Mouse (Mus musculus) midbrain, embryonic 14.5 days (tissue): ENCODE measurements around the gene Fosl2. TPM values are rescaled to one million over a fixed set of nuclear protein-coding genes. Genes with fewer than 3 reads are reported as not detected.

Source experiments
- ATAC-seq: fragments of 200-750 bp; cut with Nextera tagmentation; 2 replicates; pipeline ENCODE4 v1.8.0; 2017; ENCODE audit warnings: moderate number of reproducible peaks, moderate library complexity; ENCODE audit not compliant: low FRiP score, low TSS enrichment
- DNase-seq: peaks from one replicate; pipeline ENCODE4 v3.0.0-alpha.2; 2015
- H3K27ac ChIP-seq: fragments of 300-500 bp; sonication (generic); replicated peaks from 2 replicates; pipeline ENCODE4 v1.5.1; 2014; ENCODE audit warnings: mild to moderate bottlenecking, low read depth, low read length, moderate library complexity
- H3K27me3 ChIP-seq: fragments of 300-500 bp; sonication (generic); 2 replicates; pipeline ENCODE4 v1.6.1; 2014; ENCODE audit warnings: low read length, control low read depth, mixed read lengths; ENCODE audit not compliant: control insufficient read depth, insufficient read depth
- H3K36me3 ChIP-seq: fragments of 300-500 bp; sonication (generic); 2 replicates; pipeline ENCODE4 v1.6.1; 2014; ENCODE audit warnings: low read length, control low read depth; ENCODE audit not compliant: control insufficient read depth, insufficient read depth
- H3K4me1 ChIP-seq: fragments of 300-500 bp; sonication (generic); 2 replicates; pipeline ENCODE4 v1.6.1; 2014; ENCODE audit warnings: mild to moderate bottlenecking, antibody characterized with exemption, low read length, control low read depth; ENCODE audit not compliant: control insufficient read depth, insufficient read depth
- H3K4me2 ChIP-seq: fragments of 300-500 bp; sonication (generic); 2 replicates; pipeline ENCODE4 v1.6.1; 2014; ENCODE audit warnings: mild to moderate bottlenecking, low read length, moderate library complexity
- H3K4me3 ChIP-seq: fragments of 300-500 bp; sonication (generic); replicated peaks from 2 replicates; pipeline ENCODE4 v1.5.1; 2014; ENCODE audit warnings: low read depth, low read length
- H3K9ac ChIP-seq: fragments of 300-500 bp; sonication (generic); replicated peaks from 2 replicates; pipeline ENCODE4 v1.6.1; 2014; ENCODE audit warnings: mild to moderate bottlenecking, low read length, moderate library complexity
- H3K9me3 ChIP-seq: fragments of 300-500 bp; sonication (generic); 2 replicates; pipeline ENCODE4 v1.6.1; 2016; ENCODE audit warnings: low read length, control low read depth, mixed read lengths; ENCODE audit not compliant: control insufficient read depth
- WGBS: fragments of 180-500 bp; shearing (Covaris S2); extraction: QIAGEN DNeasy Blood & Tissue Kit; methylation state at CpG from one replicate; pipeline ENCODE4 v1.1.7; 2014; 5-methylcytosine and 5-hydroxymethylcytosine counted together
- polyA plus RNA-seq: library from polyadenylated mRNA; unstranded; fragments of >200 nt; fragmentation: Nextera tagmentation; extraction: Ambion mirVana; gene quantifications from 2 replicates; pipeline ENCODE4 v1.2.1, GENCODE M21; 2014

Fosl2 gene
- polyA plus RNA-seq: 0.28 and 0.36 TPM in 2 replicates

DNA sequence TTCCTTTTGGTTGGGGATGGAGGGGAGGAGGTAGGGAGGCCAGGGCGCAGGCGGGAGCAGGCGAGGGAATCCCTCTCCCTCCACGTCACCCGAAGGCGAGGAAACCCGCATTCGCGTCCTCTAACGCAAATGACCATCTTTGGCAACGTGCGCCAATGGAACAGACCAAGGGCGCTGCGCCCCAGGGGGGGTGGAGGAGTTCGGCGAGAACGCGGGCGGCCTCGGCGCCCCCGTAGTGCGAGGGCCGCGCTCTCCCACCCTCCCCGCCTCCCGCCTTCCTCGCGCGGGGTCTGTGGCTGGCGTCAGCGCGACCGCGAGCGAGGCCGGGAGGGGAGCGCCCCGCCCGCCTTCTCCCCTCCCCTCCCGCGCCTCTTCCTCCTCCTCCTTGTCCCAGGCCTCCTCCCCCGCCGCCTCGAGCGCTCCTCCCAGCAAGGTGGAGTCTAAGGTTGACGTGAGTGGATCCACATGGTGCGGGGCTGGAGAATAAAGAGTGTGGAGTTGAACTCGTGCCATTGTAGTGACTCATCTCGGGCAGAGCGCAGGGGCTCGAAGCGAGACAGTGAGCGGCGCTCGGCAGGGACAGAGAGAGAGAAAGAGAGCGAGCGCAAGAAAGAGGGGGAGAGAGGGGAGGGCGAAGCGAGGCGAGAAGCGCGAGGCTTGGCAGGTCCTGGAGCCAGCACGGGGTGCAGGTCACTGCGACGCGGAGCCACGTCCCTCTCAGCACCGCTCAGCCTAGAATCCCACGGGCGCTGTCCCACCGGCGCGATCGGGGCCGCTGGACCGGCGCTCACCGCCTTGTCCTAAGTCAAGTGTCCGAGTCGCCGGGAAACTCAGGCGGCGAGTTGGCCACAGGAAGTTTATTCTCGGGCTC is at the start of gene Fosl2:
Fosl2 (plus strand) TSS at position 466 of the 871 bp plus-strand sequence.
- no peaks in the 10 kb centered on the region for H3K36me3 ChIP-seq
- H3K9me3 ChIP-seq: no peaks in the 10 kb centered on the region
- peak; percentile 87 for DNase-seq
- H3K27me3 ChIP-seq: peaks cover 66% of the 10 kb centered on the region
- WGBS: under 1% methylated on average over 72 of the region's 85 CpGs
- peak within 1 kb of the TSS; percentile 57 for H3K4me3 ChIP-seq
- peaks cover 10% of the 10 kb centered on the region; the same call in 1 of the 2 replicates for H3K4me1 ChIP-seq
- peak within 1 kb of the TSS; percentile 89 for H3K4me2 ChIP-seq
- peak within 1 kb of the TSS; percentile 52 for H3K27ac ChIP-seq
- H3K9ac ChIP-seq: peak within 1 kb of the TSS; percentile 58
- peak; percentile 80 for ATAC-seq

GRCm38 (mm10) chr5:32085971-32086370 is 49.6 kb upstream of the Fosl2 start:
- ATAC-seq (no peak), DNase-seq (no peak)
- Histone ChIP-seq H3K27me3 (no peaks in the 10 kb centered on the region), H3K36me3 (no peaks in the 10 kb centered on the region), H3K9me3 (no peaks in the 10 kb centered on the region), H3K27ac (no peak overlapping the region), H3K4me3 (no peak overlapping the region), H3K9ac (no peak overlapping the region), H3K4me1 (no peaks in the 10 kb centered on the region), H3K4me2 (no peak overlapping the region)
- WGBS: 92% methylated on average over 2 of the region's 2 CpGs

DNA sequence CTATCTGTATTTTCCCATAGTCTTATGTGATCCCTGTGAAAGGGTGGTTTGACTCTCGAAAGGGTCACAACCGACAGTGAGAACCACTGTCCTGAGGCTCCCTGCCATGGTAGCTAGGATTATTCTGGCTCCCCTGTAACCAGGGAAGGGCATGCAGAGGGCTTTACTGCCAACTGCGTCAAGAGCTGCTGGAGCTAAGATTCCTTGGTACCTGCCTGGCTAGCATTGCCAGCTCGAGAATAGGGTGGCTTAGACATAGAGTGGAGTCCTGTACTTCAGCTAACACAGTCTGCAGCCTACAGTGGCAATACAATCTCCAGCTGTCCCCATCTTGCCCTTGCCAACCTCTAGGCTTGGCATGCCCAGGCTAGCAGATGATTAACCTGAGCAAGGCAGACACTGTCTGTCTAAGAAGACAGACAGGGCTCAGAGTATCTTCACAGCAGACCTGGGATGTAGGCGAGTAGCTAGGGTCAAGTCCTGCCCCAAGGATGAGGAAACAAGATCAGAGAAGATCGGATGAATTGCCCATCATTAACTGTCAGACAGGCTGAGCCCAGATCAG is 49.0 kb upstream of the Fosl2 start:
- H3K27me3 ChIP-seq: no peaks in the 10 kb centered on the region
- H3K4me2 ChIP-seq: no peak overlapping the region
- 92% methylated on average over 6 of the region's 6 CpGs for WGBS
- H3K4me3 ChIP-seq: no peak overlapping the region
- no peaks in the 10 kb centered on the region for H3K9me3 ChIP-seq
- ATAC-seq (no peak), DNase-seq (no peak)
- H3K36me3 ChIP-seq: no peaks in the 10 kb centered on the region
- H3K9ac ChIP-seq: no peak overlapping the region
- no peaks in the 10 kb centered on the region for H3K4me1 ChIP-seq
- H3K27ac ChIP-seq: no peak overlapping the region

DNA sequence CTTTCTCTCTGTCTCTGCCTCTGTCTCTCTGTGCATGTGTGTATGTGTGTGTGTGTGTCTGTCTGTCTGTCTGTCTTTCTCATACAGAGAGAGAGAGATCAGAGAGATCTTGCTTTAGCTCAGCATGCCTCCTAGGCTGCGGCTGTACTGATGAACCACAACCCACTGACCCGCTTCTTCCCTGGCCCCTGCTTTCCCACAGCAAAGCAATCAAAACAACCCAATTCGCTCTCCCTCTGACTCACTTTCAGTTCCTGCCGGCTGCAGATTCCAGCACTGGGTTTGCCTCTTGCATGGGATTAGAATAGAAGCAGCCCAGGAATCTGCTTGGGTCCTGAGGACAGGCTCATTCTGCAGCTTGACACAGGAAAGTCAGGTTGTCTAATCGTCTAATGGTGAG is 46.1 kb upstream of the Fosl2 start:
- Histone ChIP-seq H3K9ac (no peak overlapping the region), H3K27me3 (no peaks in the 10 kb centered on the region), H3K4me2 (no peak overlapping the region), H3K4me1 (no peaks in the 10 kb centered on the region), H3K36me3 (no peaks in the 10 kb centered on the region), H3K9me3 (no peaks in the 10 kb centered on the region), H3K4me3 (no peak overlapping the region), H3K27ac (no peak overlapping the region)
- 67% methylated on average over 5 of the region's 5 CpGs for WGBS
- no peak for ATAC-seq
- no peak for DNase-seq

GRCm38 (mm10) chr5:32092281-32092680 is 43.3 kb upstream of the Fosl2 start:
- H3K4me1 ChIP-seq: no peaks in the 10 kb centered on the region
- no peaks in the 10 kb centered on the region for H3K27me3 ChIP-seq
- H3K36me3 ChIP-seq: no peaks in the 10 kb centered on the region
- DNase-seq: no peak
- no peak overlapping the region for H3K4me3 ChIP-seq
- H3K9me3 ChIP-seq: no peaks in the 10 kb centered on the region
- H3K27ac ChIP-seq: no peak overlapping the region
- H3K9ac ChIP-seq: no peak overlapping the region
- no peak for ATAC-seq
- no peak overlapping the region for H3K4me2 ChIP-seq

DNA sequence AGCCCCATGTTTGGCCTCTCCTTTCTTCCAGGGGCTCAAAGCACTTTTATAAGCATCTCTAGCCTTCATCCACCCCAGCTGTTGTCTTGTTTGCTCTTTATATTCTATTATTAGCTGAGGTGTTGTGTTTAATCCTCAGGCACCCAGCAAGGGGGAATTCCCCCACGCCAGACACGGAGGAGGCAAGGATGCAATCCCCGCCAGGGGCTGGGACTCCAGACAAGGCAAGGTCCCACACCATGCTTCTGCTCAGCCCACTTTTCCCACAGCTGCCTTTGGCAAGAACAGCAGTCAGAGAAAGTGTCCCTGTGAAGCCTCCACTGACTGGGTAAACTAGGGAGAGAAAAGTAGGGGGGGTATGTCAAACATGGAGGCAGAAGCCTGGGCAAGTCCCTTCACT is 36.9 kb upstream of the Fosl2 start:
- DNase-seq (no peak), ATAC-seq (no peak)
- no peaks in the 10 kb centered on the region for H3K4me1 ChIP-seq
- no peak overlapping the region for H3K27ac ChIP-seq
- no peak overlapping the region for H3K4me2 ChIP-seq
- no peaks in the 10 kb centered on the region for H3K36me3 ChIP-seq
- no peaks in the 10 kb centered on the region for H3K27me3 ChIP-seq
- WGBS: 77% methylated on average over 3 of the region's 3 CpGs
- H3K9me3 ChIP-seq: no peaks in the 10 kb centered on the region
- no peak overlapping the region for H3K9ac ChIP-seq
- H3K4me3 ChIP-seq: no peak overlapping the region

DNA sequence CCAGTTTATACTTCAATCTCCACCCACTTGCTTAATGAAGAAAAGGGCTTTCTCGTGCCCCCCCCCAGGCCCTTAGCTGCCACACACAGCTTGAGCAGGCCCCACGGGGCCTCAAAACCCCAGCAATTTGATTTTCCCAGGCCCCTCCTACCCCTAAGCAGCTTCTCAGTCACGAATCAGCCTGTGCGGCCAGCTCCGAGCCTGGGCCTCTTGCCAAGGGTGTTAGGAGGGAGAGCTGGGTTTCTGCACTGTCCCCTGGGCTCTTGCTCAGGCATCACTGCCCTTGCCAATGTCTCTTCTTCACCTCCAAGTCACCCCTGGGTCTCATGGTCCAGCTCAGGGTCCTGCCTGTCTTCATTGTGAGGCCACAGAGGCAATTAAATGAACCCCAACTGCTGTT is 33.1 kb upstream of the Fosl2 start:
- no peak overlapping the region for H3K27ac ChIP-seq
- 26% methylated on average over 5 of the region's 5 CpGs for WGBS
- H3K36me3 ChIP-seq: no peaks in the 10 kb centered on the region
- H3K27me3 ChIP-seq: no peaks in the 10 kb centered on the region
- no peaks in the 10 kb centered on the region for H3K4me1 ChIP-seq
- no peak overlapping the region for H3K4me2 ChIP-seq
- no peaks in the 10 kb centered on the region for H3K9me3 ChIP-seq
- ATAC-seq: no peak
- H3K9ac ChIP-seq: no peak overlapping the region
- no peak overlapping the region for H3K4me3 ChIP-seq
- DNase-seq: peak; percentile 70

GRCm38 (mm10) chr5:32102971-32103431 is 32.6 kb upstream of the Fosl2 start:
- DNase-seq: no peak
- no peak for ATAC-seq
- Histone ChIP-seq H3K9ac (no peak overlapping the region), H3K4me3 (no peak overlapping the region), H3K36me3 (no peaks in the 10 kb centered on the region), H3K27me3 (no peaks in the 10 kb centered on the region), H3K9me3 (no peaks in the 10 kb centered on the region), H3K4me1 (no peaks in the 10 kb centered on the region), H3K4me2 (no peak overlapping the region), H3K27ac (no peak overlapping the region)
- 88% methylated on average over 6 of the region's 6 CpGs for WGBS

DNA sequence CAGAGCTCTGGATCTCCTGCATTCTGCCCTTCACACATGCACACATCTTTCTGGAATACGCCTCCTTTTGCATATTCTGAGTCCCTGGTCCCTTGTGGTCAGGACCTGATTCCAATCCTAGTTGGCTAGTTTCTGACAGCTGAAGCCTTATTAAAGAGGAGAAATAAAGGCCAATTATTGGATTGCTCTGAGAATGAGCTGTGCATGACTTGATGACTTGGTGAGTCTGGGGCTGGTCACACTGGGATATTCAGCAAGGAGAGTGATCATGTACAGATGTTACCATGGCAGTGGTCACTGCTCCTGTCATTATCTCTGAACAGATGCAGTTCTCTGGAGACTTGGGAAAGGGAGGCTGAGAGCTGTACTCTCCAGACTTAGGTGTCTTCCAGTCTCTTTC is 32.1 kb upstream of the Fosl2 start:
- 97% methylated on average over 1 of the region's 1 CpGs for WGBS
- no peaks in the 10 kb centered on the region for H3K36me3 ChIP-seq
- ATAC-seq (no peak), DNase-seq (no peak)
- H3K4me1 ChIP-seq: no peaks in the 10 kb centered on the region
- H3K27ac ChIP-seq: no peak overlapping the region
- H3K27me3 ChIP-seq: no peaks in the 10 kb centered on the region
- H3K9ac ChIP-seq: no peak overlapping the region
- no peak overlapping the region for H3K4me2 ChIP-seq
- H3K9me3 ChIP-seq: no peaks in the 10 kb centered on the region
- no peak overlapping the region for H3K4me3 ChIP-seq
